ENCODE assay signal across 20 mouse cellular contexts in genomic region chr6:6801563-6802259, GRCm38 (mm10).
DNase-seq lines count a peak whose midpoint lies in the region; ATAC-seq and TF ChIP-seq lines count a peak whose summit lies in the region.
"Had no signal": no experiment of that assay in that cellular context is flagged by ENCODE, and none has a peak within 500 bp of the region (broad histone marks: within the 10 kb centered on the region; RNA-seq: fewer than 3 reads in every experiment).

No protein-coding gene starts in this region.

- WGBS in heart, embryonic 12.5 days = 74% methylated on average over 15 of the region's 15 CpGs
- 73% methylated on average over 15 of the region's 15 CpGs for WGBS in lung, embryonic 14.5 days
- WGBS in lung, adult 2 months = 65% methylated on average over 15 of the region's 15 CpGs
- 63% methylated on average over 15 of the region's 15 CpGs for WGBS in embryonic facial prominence, embryonic 15.5 days

- H3K9me3 ChIP-seq in heart, embryonic 12.5 days (replicated peaks) = no peaks in the 10 kb centered on the region
- no peaks in the 10 kb centered on the region for H3K9me3 ChIP-seq in lung, embryonic 14.5 days (ENCODE audit: low read depth, low read length)
- no peaks in the 10 kb centered on the region for H3K9me3 ChIP-seq in embryonic facial prominence, embryonic 15.5 days (replicated peaks)
- H3K9me3 ChIP-seq: embryonic facial prominence, embryonic 12.5 days; forebrain, embryonic 13.5 days; heart, embryonic 15.5 days; hindbrain, embryonic 12.5 days; liver, embryonic 12.5 days; neural tube, embryonic 12.5 days had no signal

- DNase-seq in heart, adult 11 months = peak; percentile 88
- peak; percentile 3 for DNase-seq in lung, embryonic 14.5 days
- no peak for DNase-seq in lung, adult 2 months
- peak; percentile 90 for DNase-seq in Muller cell, postnatal 12 days (ENCODE audit: inconsistent ontology term)
- no peak for DNase-seq in right cerebral cortex, postnatal 14 days
- DNase-seq: adrenal gland, postnatal 10 days; cerebellum, adult 9-11 months; kidney, adult 18-20 months; kidney, postnatal 10 days; thymus, postnatal 25 days had no signal

- H3K4me2 ChIP-seq in heart, embryonic 12.5 days = no peak overlapping the region
- H3K4me2 ChIP-seq in lung, embryonic 14.5 days = no peak overlapping the region
- no peak overlapping the region for H3K4me2 ChIP-seq in embryonic facial prominence, embryonic 15.5 days (replicated peaks)
- H3K4me2 ChIP-seq: embryonic facial prominence, embryonic 12.5 days; forebrain, embryonic 13.5 days; heart, embryonic 15.5 days; hindbrain, embryonic 12.5 days; liver, embryonic 12.5 days; neural tube, embryonic 12.5 days had no signal

- TF ChIP-seq CTCF in lung, embryonic 14.5 days (IDR thresholded peaks at IDR 0.05; ENCODE audit: low read depth) = no peak
- no peak for TF ChIP-seq CTCF in lung, adult 2 months (IDR thresholded peaks at IDR 0.05; ENCODE audit: insufficient read depth, low read length)

- no peaks in the 10 kb centered on the region for H3K4me1 ChIP-seq in heart, embryonic 12.5 days (replicated peaks)
- H3K4me1 ChIP-seq in lung, embryonic 14.5 days (ENCODE audit: insufficient read depth) = no peaks in the 10 kb centered on the region
- H3K4me1 ChIP-seq in lung, adult 2 months (ENCODE audit: control insufficient read depth, insufficient read depth, low read length) = no peaks in the 10 kb centered on the region
- H3K4me1 ChIP-seq in embryonic facial prominence, embryonic 15.5 days = no peaks in the 10 kb centered on the region; the same call in 1 of the 2 replicates
- H3K4me1 ChIP-seq: forebrain, embryonic 13.5 days; heart, embryonic 15.5 days; hindbrain, embryonic 12.5 days; liver, embryonic 12.5 days; neural tube, embryonic 12.5 days had no signal

- H3K27ac ChIP-seq in heart, embryonic 12.5 days (ENCODE audit: poor library complexity, severe bottlenecking) = no peak overlapping the region
- H3K27ac ChIP-seq in lung, embryonic 14.5 days (ENCODE audit: low read depth) = no peak overlapping the region
- H3K27ac ChIP-seq in embryonic facial prominence, embryonic 15.5 days (replicated peaks) = peak overlapping the region; percentile 55
- H3K27ac ChIP-seq: embryonic facial prominence, embryonic 12.5 days; forebrain, embryonic 13.5 days; heart, embryonic 15.5 days; hindbrain, embryonic 12.5 days; layer of hippocampus, adult 2 months; liver, embryonic 12.5 days; neural tube, embryonic 12.5 days had no signal

- no peak for ATAC-seq in heart, embryonic 12.5 days (ENCODE audit: insufficient number of reproducible peaks, low FRiP score)
- peak; percentile 60; the same call in 1 of the 2 replicates for ATAC-seq in lung, embryonic 14.5 days (ENCODE audit: insufficient read depth)
- ATAC-seq in embryonic facial prominence, embryonic 15.5 days (ENCODE audit: insufficient number of reproducible peaks, low FRiP score, low TSS enrichment, low read depth) = peak; percentile 82
- ATAC-seq in megakaryocyte-erythroid progenitor cell, adult 5-6 weeks (replicated peaks; ENCODE audit: low FRiP score, low TSS enrichment, poor library complexity, severe bottlenecking) = no peak
- ATAC-seq: forebrain, embryonic 13.5 days; liver, embryonic 12.5 days had no signal

- H3K4me3 ChIP-seq in heart, embryonic 12.5 days = no peak overlapping the region
- no peak overlapping the region for H3K4me3 ChIP-seq in lung, embryonic 14.5 days (ENCODE audit: low read depth, low read length)
- no peak overlapping the region for H3K4me3 ChIP-seq in lung, adult 2 months (replicated peaks; ENCODE audit: extremely low read depth, low read depth, low read length)
- H3K4me3 ChIP-seq in embryonic facial prominence, embryonic 15.5 days (replicated peaks) = no peak overlapping the region
- H3K4me3 ChIP-seq: embryonic facial prominence, embryonic 12.5 days; forebrain, embryonic 13.5 days; heart, embryonic 15.5 days; hindbrain, embryonic 12.5 days; layer of hippocampus, adult 2 months; liver, embryonic 12.5 days; neural tube, embryonic 12.5 days had no signal

- no peak overlapping the region for H3K9ac ChIP-seq in heart, embryonic 12.5 days
- H3K9ac ChIP-seq in lung, embryonic 14.5 days = no peak overlapping the region
- no peak overlapping the region for H3K9ac ChIP-seq in embryonic facial prominence, embryonic 15.5 days
- H3K9ac ChIP-seq: embryonic facial prominence, embryonic 12.5 days; forebrain, embryonic 13.5 days; heart, embryonic 15.5 days; hindbrain, embryonic 12.5 days; liver, embryonic 12.5 days; neural tube, embryonic 12.5 days had no signal

- no peaks in the 10 kb centered on the region for H3K36me3 ChIP-seq in heart, embryonic 12.5 days
- H3K36me3 ChIP-seq in lung, embryonic 14.5 days (ENCODE audit: insufficient read depth) = no peaks in the 10 kb centered on the region
- H3K36me3 ChIP-seq in embryonic facial prominence, embryonic 15.5 days = no peaks in the 10 kb centered on the region
- H3K36me3 ChIP-seq: embryonic facial prominence, embryonic 12.5 days; heart, embryonic 15.5 days; hindbrain, embryonic 12.5 days; liver, embryonic 12.5 days; neural tube, embryonic 12.5 days had no signal

- no peak for TF ChIP-seq POLR2A in lung, adult 2 months (IDR thresholded peaks at IDR 0.05; ENCODE audit: borderline replicate concordance, extremely low read depth, low read depth, low read length)

- H3K27me3 ChIP-seq in heart, embryonic 12.5 days (replicated peaks) = no peaks in the 10 kb centered on the region
- H3K27me3 ChIP-seq in lung, embryonic 14.5 days (ENCODE audit: insufficient read depth, low read length) = no peaks in the 10 kb centered on the region
- H3K27me3 ChIP-seq in embryonic facial prominence, embryonic 15.5 days = no peaks in the 10 kb centered on the region; the same call in 1 of the 2 replicates
- H3K27me3 ChIP-seq: embryonic facial prominence, embryonic 12.5 days; forebrain, embryonic 13.5 days; heart, embryonic 15.5 days; hindbrain, embryonic 12.5 days; liver, embryonic 12.5 days; neural tube, embryonic 12.5 days had no signal

Comparison
In these comparisons a context has a peak if more than half of its experiments do, and no peak if none do; other contexts are left out.
1. DNase-seq: peak in heart, adult 11 months (single experiment), lung, embryonic 14.5 days (single experiment) and Muller cell, postnatal 12 days (single experiment); none in lung, adult 2 months (single experiment) and right cerebral cortex, postnatal 14 days (single experiment).
2. ATAC-seq: peak in lung, embryonic 14.5 days (single experiment) and embryonic facial prominence, embryonic 15.5 days (single experiment); none in heart, embryonic 12.5 days (single experiment) and megakaryocyte-erythroid progenitor cell, adult 5-6 weeks (single experiment).